Mouse (Mus musculus) layer of hippocampus, adult 8-10 months (tissue): ENCODE results near the gene Tmed8. TPM values are rescaled to one million over a fixed set of nuclear protein-coding genes. Genes with fewer than 3 reads are reported as not detected.
A peak's percentile ranks its signal among the peaks of the same experiment; 100 is the strongest.
"Not testable (repeated sequence)": the region's sequence is repeated elsewhere in the genome, so short reads cannot be mapped to it uniquely, and the experiment has no call there.

ENCODE experiments used
- DNase-seq, 2 experiments: peaks; one replicate each; pipeline ENCODE4 v3.0.0; 2022; ENCODE audit warnings: low spot score in 2 of 2
- total RNA-seq, 4 experiments: library from RNA; stranded (reverse); gene quantifications; 2 replicates each; pipeline ENCODE4 v1.2.4; 2022

Tmed8 gene
- total RNA-seq, 4 experiments from 2014 or later = 25.6 to 32.4 (median 29.0) TPM

DNA sequence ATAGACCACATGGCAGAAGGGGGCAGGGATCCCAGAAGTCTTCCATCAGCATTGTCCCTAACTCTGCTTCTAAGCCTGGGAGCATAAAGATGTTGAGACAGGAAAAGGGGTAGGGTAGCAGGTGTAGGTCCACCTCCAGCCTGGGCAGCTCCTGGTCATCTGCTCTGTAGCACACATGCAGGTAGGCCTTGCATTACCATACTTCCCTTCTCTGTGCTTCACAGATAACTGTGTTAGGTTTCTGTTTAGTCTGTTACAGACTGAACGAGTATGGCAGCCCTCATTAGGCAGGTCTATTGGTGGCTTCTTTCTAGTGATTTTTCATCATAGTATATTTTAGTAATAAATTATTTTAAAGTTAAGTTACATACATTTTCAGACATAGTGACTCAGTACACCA lies 39.9 kb downstream of the Tmed8 start:
- DNase-seq = no peak

DNA sequence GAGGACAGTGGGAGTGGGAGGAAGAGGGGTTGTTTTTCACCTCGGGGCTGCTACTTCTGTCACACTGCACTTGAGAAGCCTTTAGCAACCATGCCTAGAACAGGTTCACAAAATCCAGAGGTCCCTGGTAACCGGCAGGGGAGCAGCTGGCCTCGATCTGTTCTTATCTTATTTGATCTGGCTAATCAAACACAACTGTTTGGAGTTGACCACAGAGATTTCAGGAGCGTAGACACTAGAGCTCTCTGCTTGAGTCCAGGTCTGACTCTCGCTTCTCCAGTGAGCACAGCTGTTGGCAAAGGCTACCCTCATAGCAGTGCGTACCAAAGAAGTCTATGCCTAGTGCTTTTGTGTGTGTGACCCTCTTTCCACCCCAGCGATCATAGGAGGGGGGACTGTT lies 42.2 kb downstream of the Tmed8 start:
- DNase-seq = no peak

DNA sequence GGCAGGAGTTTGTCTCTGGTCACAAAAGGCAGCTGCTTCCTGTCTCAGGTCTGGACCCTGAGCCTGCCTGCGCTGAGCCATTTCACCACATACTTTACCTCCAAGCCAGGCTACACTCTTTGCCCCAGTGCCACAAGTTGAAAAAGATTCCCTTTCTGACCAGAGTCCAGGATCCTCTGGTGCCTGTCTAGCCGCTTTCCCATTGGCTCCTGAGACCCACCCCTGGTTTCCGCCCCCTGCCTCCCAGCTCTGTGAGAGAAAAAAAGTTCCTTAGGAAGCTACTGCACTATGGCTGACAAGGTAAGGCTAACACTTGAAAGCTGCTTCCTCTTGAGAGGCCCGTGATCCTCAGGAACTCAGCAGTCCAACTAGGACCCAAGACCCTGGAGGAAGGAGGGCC lies 42.9 kb downstream of the Tmed8 start:
- no peak for DNase-seq

DNA sequence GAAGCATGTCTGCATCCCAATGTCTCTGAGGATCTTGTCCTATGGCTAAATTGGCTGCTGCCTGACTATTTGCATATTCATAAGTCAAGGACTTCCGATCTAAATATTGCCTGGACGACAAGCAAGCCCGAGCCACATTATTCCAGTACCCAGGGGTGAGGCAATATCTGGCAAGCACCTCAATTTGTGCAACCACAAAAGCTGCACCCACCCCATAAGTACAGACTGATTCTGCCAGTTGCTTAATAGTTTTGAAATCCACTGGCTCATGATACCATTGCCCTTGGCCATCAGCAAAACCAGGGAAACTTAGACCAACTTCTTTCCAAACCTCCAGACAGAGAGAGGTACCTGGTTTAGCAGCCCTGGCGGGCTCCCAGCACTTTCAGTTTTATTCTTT lies 45.8 kb downstream of the Tmed8 start:
- DNase-seq = not testable (repeated sequence)

DNA sequence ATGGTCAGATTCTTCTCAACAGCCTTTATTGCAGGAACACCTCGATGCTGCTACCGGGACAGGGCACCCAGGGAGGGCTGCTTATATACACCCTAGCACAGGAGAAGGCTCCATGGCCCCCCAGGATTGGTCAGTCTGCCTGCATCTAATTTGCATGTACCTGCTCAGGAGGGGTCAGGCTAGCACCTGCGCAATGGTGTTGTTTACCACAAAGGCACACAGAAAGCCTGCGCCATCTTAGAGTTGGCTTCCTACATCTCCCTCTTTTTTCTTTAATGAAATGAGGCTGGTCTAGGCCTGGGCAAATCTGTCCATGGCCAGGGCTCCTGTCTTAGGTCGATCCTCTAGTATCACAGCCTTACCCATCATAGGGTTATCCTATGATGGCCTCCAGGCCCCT lies 50.8 kb downstream of the Tmed8 start:
- no peak for DNase-seq

DNA sequence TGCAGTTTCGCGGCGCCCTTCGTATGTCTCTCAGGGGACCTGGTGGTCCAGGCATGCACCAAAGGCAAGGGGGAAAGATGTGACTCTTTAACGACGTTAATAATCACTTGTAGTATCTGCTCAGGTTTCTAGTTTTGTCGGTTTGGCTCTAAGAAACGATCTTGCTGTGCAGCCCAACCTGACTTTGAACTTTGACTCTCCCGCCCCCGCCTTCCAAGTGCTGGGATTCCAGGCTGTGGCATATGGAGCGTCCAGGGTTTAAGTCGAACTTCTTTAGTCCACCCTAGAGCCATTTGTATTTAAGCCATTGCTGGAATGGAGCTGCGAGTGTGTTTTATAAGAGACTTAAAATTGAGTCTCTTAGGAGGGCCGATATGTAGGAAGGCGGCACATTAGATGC lies 52.1 kb downstream of the Tmed8 start:
- no peak for DNase-seq

DNA sequence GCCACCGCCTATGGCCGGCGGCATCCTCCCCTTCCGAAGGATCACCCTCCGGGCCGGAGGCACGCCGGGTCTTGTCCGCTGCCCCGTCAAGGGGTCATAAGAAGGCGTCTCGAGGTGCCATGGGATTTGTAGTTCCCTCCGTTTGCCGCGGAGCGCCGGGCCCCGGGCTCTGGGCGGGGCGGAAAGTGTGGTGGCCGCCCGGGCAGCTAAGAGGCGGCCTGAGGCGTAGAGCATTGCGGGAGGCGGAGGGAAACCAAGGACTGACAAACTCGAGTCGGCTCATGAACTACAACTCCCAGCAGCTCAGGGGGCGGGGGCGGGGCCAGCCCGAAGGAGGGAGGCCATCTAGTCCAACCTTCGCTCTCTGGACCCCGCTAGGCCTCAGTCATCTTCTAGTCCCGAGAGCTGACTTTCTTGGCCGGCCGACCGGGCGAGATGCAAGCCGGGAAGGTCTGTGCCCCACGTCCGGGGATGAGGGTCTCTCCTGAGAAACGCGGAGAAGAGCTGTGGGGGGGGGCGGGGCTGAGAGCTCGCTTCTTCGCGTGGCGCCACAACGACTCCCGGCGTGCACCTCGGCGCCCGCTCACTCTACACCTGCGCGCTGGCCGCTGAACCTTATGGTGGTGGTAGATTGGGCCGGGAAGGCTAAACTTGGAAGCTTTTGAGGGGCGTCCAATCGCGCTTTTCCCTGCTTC lies 52.7 kb downstream of the Tmed8 start, which contains the start of gene Pomt2:
TSS of gene Pomt2 (minus strand) at position 574 of the 695 bp plus-strand sequence.
- peak; percentile 92 to 93 for DNase-seq

DNA sequence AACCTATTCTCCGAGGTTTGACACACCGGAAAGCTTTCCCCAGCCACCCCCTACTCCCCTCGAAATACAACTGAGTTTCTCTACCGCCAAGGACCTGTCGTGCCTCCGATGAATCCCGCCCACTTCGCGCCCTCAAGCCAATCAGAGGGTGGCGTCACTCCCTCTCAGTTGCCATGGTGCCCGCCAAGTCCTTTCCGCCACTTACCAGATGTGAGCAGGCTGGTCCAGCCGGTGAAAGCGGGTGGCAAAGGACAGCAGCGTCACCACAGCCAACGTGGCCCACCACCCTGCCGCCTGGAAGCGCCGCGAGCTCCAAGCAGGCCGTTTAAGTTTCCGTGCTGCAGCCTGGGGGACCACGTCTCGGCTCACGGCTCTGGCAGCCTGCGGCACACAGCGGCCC lies 53.3 kb downstream of the Tmed8 start, which contains the start of gene Gstz1:
TSS of gene Gstz1 (plus strand) at position 200 of the 400 bp plus-strand sequence.
- DNase-seq = peak; percentile 85 to 86

DNA sequence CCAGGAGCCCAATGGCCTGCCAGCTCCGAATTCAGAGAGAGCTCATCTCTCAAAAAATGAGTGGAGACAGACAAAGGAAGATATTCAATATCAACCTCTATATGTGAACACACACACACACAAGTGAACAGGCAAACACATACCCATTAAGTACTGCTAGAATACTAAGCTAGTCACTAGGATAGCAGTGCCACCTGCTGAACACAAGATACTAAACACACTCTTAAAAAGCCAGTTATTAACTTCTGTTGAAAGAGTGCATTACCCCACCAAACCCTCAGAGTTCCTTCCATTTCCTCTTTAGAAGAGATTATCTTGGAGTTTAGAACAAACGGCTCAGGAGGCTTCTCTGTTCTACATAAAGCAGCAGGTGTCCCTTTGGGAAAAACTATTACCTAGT lies 58.1 kb downstream of the Tmed8 start:
- no peak for DNase-seq

DNA sequence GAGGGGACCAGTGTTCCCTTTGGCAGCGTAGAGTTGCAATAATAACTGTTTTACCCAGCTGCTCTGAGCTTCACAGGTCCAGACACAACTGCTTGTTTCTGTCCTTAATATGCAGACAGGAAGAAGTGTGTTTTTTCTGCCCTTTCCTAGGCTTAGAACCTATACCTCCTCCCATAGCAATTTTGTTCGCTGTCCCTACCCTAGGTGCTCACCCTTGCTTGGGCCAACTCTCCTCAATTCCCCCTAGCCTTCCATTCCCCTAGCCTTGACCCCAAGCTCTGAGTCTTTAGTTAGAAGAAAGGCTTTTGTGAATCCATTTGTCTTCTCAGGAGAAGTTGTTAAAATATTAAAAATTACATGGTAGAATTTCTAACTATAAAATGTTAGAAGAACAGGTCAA lies 61.5 kb downstream of the Tmed8 start:
- DNase-seq = no peak

DNA sequence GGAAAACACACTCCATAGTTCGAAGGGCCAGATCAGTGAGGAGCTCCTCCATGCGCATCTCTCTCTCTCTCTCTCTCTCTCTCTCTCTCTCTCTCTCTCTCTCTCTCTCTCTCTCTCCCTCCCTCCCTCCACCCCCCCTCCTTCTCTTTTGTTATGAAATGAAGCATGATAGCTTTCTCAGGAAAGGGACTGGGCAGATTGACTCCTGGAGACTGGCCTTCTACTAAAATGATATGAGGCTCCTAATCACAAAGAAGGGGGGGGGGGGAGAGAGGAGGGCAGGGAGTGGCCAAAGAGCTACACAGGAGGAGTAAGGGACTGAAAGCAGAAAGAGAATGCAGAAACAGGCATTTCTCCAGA lies 61.9 kb downstream of the Tmed8 start:
- no peak for DNase-seq

DNA sequence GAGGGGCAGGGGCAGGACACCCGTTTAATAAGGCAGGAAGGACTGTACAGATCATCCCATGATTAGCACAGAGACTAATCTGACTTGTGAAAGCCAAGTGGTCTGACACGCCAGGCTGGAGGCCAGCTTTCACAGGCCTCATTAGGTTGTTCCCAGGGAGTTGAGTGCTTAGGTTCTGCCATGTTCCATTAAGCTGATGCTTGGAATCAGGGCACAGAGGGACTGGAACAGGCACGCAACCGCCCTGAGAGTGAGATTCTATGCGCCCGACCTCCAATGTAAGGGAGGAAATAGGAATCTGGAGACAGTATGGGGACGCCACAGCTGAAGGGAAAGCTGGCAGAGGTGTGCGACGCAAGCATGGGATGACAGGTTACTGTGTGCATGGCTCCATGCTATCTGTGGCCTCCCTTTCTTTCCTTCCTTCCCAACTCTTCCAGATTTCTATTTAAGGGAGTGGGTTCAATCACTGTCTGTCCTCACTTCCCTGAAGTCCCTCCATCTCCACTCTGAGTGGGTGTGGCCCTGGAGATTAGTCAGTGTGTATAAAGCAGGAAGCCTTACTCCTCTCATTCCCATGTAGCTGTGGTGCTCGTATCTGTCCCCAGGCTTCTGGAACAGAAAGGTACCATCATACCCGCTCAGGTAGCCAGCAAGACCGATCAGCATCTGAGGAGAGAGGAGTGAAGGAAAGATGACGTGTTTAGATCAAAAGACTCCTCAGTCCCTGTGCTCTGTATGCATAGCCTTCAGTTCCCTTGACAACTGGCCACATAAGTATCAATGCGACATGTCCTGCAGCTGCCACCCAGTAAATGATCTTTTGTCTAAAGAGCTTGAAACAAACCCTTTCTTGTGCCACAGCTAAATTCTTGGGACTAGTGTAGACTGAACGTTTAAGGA lies 62.6 kb downstream of the Tmed8 start:
- no peak for DNase-seq

DNA sequence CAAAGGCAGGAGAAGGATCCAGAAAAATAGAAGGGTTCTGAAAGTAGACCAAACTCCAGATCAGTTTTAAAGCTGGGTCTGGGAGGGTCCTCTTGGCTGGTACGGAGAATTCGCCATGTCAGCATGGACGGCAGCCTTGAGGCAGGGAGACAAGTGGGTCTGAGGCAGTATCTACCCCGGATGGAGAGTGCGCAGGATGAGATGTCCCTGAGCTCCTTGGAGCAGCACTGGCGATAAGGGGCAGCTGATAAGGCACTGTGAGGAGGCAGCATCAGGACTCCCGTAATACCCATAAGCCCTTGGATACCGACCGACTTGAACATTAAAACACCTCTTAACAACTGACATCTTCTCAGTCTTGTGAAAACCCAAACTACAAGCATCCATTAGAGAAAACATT lies 67.5 kb downstream of the Tmed8 start:
- no peak for DNase-seq

DNA sequence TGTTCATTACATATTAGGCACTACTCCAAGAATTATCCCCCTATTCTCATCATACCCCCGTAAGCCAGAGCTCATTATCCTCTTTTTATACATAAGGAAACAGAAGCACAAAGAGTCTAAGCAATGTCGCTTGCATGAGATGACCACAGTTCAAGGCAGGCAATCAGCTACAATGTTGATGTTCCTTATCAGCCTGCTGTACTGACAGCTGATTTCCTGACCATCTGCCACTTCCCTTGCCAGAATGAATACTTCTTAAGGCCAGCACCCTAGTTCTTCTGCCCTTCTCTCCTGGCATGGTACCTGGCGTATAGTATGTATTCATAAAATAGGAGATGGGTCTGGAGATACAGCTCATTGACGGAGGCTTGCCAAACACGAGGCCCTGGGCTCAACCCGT lies 68.0 kb downstream of the Tmed8 start:
- DNase-seq = no peak

DNA sequence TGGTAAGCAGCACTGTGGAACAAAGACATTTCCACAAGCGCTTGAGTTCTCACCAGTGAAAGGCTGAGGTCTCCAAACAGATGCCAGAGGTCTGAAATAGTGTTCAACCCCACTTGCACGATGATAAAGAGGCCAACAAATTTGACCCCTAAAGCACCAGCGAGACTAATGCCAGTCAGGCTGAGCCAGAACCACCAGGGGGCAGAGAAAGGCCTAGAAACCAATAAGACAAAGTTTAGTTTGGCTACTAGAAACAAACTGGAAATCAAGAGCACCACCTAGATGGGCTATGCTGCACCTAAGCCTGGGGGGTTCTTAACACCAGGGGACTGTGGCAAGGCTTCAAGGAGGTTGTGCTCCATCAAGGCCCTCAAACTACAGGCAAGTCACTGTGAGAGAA lies 68.6 kb downstream of the Tmed8 start:
- DNase-seq = no peak

DNA sequence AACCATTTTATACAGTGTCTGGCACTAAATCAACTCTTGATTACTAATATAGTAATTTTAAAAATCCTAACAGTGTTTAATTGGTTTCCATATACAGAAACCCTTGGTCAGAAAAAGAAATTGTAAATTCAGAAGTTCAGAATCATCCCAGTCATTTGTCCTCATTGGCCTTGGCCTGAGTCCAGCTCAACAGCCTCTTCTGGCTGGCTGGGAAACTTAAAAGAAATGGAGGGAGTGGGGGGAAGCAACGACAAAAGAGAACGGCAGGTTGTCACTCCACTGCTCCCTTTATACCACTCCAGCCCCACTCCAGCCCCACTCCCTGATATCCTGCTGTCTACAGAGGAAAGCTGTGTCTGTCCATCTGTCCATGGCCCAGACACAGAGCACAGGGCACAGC lies 69.1 kb downstream of the Tmed8 start:
- no peak for DNase-seq

DNA sequence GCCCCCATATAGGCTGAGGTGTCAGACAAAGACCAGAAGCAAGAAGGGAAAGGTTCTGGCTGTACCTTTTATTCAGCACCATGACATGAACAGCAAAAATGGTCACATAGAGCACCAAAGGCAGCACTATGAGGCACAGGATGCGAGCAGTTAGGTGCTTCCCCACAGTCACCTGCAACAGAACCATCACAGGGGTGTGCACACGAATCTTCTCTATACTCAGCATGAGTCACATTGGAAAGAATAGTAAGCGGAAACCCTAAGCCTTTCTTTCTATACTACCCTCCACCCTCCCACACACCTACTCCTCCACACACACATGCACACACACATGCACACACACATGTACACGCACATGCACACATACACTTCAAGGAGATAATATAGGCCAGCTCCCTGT lies 70.0 kb downstream of the Tmed8 start:
- DNase-seq = no peak

DNA sequence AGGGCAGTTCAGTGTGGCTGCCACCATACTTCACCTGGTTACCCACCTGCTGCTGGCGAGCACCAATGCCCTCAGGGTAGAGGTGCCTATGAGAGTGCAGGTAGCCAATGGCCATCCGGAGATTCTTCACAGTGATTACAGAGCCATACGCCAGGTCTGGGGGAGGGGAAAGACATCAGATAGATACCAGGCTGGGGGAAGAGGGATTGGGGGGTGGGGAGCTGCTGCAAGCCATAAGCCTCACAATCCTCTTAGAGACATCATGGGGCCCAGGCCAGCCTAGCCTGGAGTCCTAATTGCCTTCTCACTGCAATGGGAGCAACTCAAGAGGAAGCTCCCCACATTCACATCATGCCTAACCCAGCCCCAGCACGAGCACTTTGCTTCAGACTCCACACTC lies 73.0 kb downstream of the Tmed8 start:
- DNase-seq = no peak

DNA sequence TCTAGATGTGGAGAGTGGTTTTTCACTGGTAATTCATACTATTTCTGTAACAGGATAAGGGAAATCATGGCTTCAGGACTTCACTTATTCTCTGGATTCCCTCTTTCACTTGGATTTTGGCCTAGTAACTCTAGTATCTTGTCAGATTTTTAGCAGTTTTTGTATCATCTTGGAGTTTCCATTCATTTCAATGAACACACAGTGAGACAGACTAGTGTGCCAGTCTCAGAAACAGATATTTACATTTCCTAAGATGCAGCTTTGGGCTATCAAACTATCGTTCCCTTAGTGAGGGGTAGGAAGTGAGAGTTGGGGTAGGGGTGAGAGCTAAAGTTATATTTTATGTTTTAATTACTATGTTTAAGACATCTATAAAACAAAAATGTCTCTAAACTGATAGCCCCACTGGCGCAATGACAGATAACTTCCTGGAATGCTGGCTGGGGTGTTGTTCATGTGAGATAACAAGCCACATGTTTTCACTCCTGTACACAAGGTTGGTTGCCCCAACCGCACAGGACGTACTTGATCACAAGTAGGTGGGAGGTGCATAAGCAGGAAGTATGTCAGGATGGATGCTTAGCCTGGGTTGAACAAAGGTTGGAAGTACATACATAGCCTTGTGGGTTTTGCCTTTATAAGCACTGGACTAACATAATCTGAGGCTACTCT lies 78.2 kb downstream of the Tmed8 start:
- no peak for DNase-seq
